Mouse (Mus musculus) kidney, adult 2 months (tissue): ENCODE measurements around the gene Ppm1h. TPM values are rescaled to one million over a fixed set of nuclear protein-coding genes. Genes with fewer than 3 reads are reported as not detected.

Source experiments
- DNase-seq: peaks from one replicate; pipeline ENCODE4 v3.0.0; 2021
- H3K27ac ChIP-seq: fragments of 200-500 bp; 2 replicates; pipeline ENCODE4 v1.5.1; 2012; ENCODE audit warnings: low read depth, low read length, control low read depth, inconsistent platforms; ENCODE audit not compliant: insufficient read depth
- H3K27me3 ChIP-seq: fragments of 200-500 bp; replicated peaks from 2 replicates; pipeline ENCODE4 v1.6.1; 2012; ENCODE audit warnings: mild to moderate bottlenecking, moderate library complexity, low read length, inconsistent platforms; ENCODE audit not compliant: control insufficient read depth, insufficient read depth
- H3K36me3 ChIP-seq: fragments of 200-500 bp; 2 replicates; pipeline ENCODE4 v1.6.1; 2012; ENCODE audit warnings: mild to moderate bottlenecking, moderate library complexity, low read length, inconsistent platforms; ENCODE audit not compliant: control insufficient read depth, insufficient read depth
- H3K4me1 ChIP-seq: fragments of 200-500 bp; 2 replicates; pipeline ENCODE4 v1.6.1; 2011; ENCODE audit warnings: low read length; ENCODE audit not compliant: control insufficient read depth, insufficient read depth
- H3K4me3 ChIP-seq: fragments of 200-500 bp; 2 replicates; pipeline ENCODE4 v1.5.1; 2011; ENCODE audit warnings: mild to moderate bottlenecking, low read depth, low read length, control low read depth; ENCODE audit not compliant: insufficient read depth
- CTCF ChIP-seq: fragments of 200-500 bp; conservative IDR thresholded peaks from 2 replicates; pipeline ENCODE4 v1.5.1; 2011; ENCODE audit warnings: low read depth, mild to moderate bottlenecking, control low read depth, low read length, moderate library complexity, mixed read lengths; ENCODE audit not compliant: insufficient read depth, insufficient read length
- POLR2A ChIP-seq: fragments of 200-500 bp; IDR thresholded peaks from one replicate; pipeline ENCODE4 v1.6.1; 2011; ENCODE audit warnings: low read depth, low read length, control low read depth
- whole genome bisulfite sequencing: fragments of 180-500 bp; shearing (Covaris S2); methylation state at CpG from one replicate; pipeline ENCODE4 v1.1.7; 2018; 5-methylcytosine and 5-hydroxymethylcytosine counted together
- polyA plus RNA-seq: library from polyadenylated mRNA; depleted of rRNA; stranded (reverse); fragments of >200 nt; gene quantifications from 2 replicates; pipeline ENCODE4 v1.2.3, GENCODE M21; 2012

Gene Ppm1h
- polyA plus RNA-seq, 1 experiment = 27.1 TPM

GRCm38 (mm10) chr10:122665652-122666051 lies 12.9 kb upstream of the Ppm1h start:
- no peak for DNase-seq
- Histone ChIP-seq H3K4me1 (no peaks in the 10 kb centered on the region), H3K36me3 (no peaks in the 10 kb centered on the region), H3K4me3 (no peak overlapping the region), H3K27ac (no peak overlapping the region), H3K27me3 (no peaks in the 10 kb centered on the region)
- TF ChIP-seq CTCF (no peak), POLR2A (no peak)
- 92% methylated on average over 1 of the region's 1 CpGs for WGBS

DNA sequence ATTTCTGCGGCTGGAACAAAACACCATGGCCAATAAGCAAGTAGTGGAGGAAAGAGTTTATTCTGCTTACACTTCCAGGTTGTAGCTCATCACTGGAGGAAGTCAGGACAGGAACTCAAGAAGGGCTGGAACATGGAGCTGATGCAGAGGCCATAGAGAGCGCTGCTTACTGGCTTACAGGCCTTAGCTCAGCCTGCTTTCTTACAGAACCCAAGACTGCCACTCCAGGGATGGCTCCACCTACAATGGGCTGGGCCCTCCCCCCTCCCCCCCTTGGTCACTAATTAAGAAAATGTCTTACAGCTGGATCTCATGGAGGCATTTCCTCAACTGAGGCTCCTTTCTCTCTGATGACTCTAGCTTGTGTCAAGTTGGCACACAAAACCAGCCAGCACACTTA lies 7.3 kb upstream of the Ppm1h start:
- Histone ChIP-seq H3K36me3 (no peaks in the 10 kb centered on the region), H3K4me3 (no peak overlapping the region), H3K27ac (no peak overlapping the region), H3K27me3 (no peaks in the 10 kb centered on the region), H3K4me1 (no peaks in the 10 kb centered on the region; the same call in 1 of the 2 replicates)
- no peak for DNase-seq
- TF ChIP-seq POLR2A (no peak), CTCF (no peak)
- 91% methylated on average over 2 of the region's 2 CpGs for WGBS

- H3K27ac ChIP-seq = no peak overlapping the region
- H3K4me3 ChIP-seq = no peak overlapping the region
- H3K36me3 ChIP-seq = no peaks in the 10 kb centered on the region
- H3K4me1 ChIP-seq = no peaks in the 10 kb centered on the region; the same call in 1 of the 2 replicates
- no peak for DNase-seq
- no peak for TF ChIP-seq POLR2A
- no peak for TF ChIP-seq CTCF
- H3K27me3 ChIP-seq = no peaks in the 10 kb centered on the region
- WGBS = 89% methylated on average over 4 of the region's 4 CpGs
These were observed 6.5 kb upstream of the Ppm1h start for GRCm38 (mm10) chr10:122672044-122672443.

DNA sequence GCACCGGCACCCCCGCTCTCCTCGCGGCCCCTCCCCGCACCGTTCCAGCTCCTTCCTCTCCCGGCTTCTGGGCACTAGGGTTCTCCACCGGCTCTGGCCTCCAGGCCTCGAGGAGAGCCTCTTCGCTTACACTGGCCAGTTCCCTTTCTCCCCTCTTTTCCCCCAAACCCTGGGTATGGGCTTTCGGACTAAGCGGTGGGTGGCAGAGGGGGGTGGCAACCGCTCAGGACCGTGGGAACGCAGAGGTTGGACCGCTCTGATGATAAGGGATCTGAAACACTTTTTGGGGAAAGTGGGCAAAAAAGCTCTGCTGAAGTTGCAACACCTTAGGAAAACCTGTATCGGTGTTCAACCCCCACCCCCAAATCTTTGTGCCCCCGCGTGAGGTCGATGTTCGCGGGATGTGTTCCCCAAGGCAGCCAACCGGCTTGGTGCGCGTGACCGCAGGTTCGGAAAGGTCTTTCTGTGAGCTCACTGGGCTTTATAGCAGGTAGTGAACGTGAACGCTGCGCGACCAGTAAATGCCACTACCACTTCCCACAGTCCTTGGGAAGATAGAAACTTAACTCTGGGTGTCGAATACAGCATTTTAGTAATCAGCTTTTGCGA lies 979 bp downstream of the Ppm1h start:
- TF ChIP-seq CTCF = no peak
- no peak for TF ChIP-seq POLR2A
- under 1% methylated on average over 33 of the region's 33 CpGs for WGBS
- Histone ChIP-seq H3K27me3 (no peaks in the 10 kb centered on the region), H3K4me1 (peaks cover 12% of the 10 kb centered on the region), H3K4me3 (peak overlapping the region; percentile 92), H3K36me3 (no peaks in the 10 kb centered on the region), H3K27ac (peak overlapping the region; percentile 81)
- peak; percentile 66 for DNase-seq

- no peaks in the 10 kb centered on the region for H3K36me3 ChIP-seq
- TF ChIP-seq POLR2A = no peak
- TF ChIP-seq CTCF = no peak
- 5% methylated on average over 19 of the region's 19 CpGs for WGBS
- H3K27me3 ChIP-seq = no peaks in the 10 kb centered on the region
- peak; percentile 48 for DNase-seq
- H3K4me1 ChIP-seq = peaks cover 12% of the 10 kb centered on the region
- peak overlapping the region; percentile 82 for H3K27ac ChIP-seq
- H3K4me3 ChIP-seq = peak overlapping the region; percentile 92
These were observed 2.0 kb downstream of the Ppm1h start for GRCm38 (mm10) chr10:122680387-122681084.

GRCm38 (mm10) chr10:122681085-122681408 lies 2.5 kb downstream of the Ppm1h start:
- Histone ChIP-seq H3K4me1 (peaks cover 12% of the 10 kb centered on the region), H3K27ac (no peak overlapping the region), H3K4me3 (no peak overlapping the region), H3K36me3 (no peaks in the 10 kb centered on the region), H3K27me3 (no peaks in the 10 kb centered on the region)
- WGBS = 60% methylated on average over 4 of the region's 4 CpGs
- DNase-seq = no peak
- TF ChIP-seq CTCF = no peak
- TF ChIP-seq POLR2A = no peak

- H3K27me3 ChIP-seq = no peaks in the 10 kb centered on the region
- peaks cover 12% of the 10 kb centered on the region for H3K4me1 ChIP-seq
- no peak overlapping the region for H3K4me3 ChIP-seq
- DNase-seq = peak; percentile 48
- H3K36me3 ChIP-seq = no peaks in the 10 kb centered on the region
- no peak overlapping the region for H3K27ac ChIP-seq
- no peak for TF ChIP-seq POLR2A
- no peak for TF ChIP-seq CTCF
- WGBS = 52% methylated on average over 5 of the region's 5 CpGs
These were observed 5.3 kb downstream of the Ppm1h start for GRCm38 (mm10) chr10:122683819-122684330.
